Mouse (Mus musculus) fat pad, adult 2 months (tissue): ENCODE measurements around the gene Pi4ka.

Experiments
- DNase-seq: peaks from one replicate; pipeline ENCODE4 v3.0.0-alpha.2; 2011; ENCODE audit warnings: low read depth, low spot score; ENCODE audit errors: extremely low read depth

Pi4ka gene

GRCm38 (mm10) chr16:17276164-17277151 is 129.7 kb downstream of the Pi4ka start:
- no peak for DNase-seq

DNA sequence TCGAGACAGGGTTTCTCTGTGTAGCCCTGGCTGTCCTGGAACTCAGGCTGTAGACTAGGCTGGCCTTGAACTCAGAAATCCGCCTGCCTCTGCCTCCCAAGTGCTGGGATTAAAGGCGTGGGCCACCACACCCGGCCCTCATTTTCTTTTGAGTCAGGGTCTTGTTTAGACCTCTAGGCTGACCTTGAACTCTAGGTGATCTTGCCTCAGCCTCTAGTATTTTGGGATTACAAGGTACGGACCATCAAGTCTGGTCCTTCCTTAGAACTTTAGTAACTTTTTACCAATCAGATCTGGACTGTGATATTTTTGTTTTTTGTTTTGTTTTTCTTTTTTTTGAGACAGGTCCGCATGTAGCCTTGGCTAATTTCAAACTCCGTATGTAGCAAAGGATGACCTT is 130.4 kb downstream of the Pi4ka start, which contains the start of gene Tmem191c:
Gene Tmem191c (plus strand): TSS at position 357 of the 400 bp plus-strand sequence.
- DNase-seq = no peak

DNA sequence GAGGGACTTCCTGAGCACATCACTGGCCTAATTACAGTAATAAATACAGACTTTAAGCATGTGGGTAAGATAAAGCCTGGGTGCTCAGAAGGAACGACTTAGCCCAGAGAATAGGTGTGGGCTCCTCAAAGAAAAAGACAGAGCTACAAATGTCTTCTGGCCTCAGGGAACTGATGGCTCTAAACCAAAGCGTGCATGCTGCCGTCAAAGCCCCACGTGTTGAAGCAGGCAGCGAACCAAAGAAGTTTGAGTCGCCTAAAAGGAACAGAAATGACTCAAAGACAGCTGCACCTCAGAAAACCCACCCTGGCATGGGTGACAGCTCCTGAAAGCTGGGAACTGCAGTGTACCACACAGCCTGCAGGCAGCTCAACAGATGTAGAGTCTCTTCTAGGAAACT is 134.3 kb downstream of the Pi4ka start:
- DNase-seq = no peak

DNA sequence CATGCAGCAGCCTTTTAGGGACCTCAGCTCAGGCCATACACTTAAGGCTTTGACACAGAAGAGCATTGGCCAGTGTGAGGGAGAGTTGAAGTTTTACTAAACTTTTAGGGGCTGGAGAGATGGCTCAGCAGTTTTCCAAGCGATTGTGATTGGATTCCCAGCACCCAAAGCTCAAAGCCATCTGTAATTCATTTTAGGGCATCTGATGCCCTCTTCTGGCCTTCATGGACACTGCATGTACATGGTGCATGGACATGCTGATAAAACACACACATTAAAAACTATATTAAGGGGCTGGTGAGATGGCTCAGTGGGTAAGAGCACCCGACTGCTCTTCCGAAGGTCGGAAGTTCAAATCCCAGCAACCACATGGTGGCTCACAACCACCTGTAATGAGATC is 135.0 kb downstream of the Pi4ka start:
- DNase-seq = no peak

DNA sequence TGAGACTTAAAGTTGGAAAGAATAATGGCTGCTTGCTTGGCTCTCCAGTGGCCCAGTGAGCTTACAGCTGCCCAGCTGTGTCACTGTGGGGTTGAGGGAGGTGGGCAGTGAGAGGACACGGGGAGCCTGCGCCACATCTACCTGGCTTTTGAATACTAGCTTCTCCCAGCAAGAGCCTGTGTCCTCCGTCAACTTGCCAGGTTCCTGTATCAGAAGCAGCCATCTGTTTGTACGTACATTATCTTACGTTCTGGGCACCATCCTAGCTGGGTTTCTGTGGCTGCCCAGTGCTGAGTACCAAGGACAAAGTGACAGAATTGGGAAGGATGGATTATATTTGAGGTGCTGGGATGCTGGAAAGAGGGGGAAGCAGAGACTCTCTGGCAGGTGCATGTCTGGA is 136.2 kb downstream of the Pi4ka start:
- no peak for DNase-seq

DNA sequence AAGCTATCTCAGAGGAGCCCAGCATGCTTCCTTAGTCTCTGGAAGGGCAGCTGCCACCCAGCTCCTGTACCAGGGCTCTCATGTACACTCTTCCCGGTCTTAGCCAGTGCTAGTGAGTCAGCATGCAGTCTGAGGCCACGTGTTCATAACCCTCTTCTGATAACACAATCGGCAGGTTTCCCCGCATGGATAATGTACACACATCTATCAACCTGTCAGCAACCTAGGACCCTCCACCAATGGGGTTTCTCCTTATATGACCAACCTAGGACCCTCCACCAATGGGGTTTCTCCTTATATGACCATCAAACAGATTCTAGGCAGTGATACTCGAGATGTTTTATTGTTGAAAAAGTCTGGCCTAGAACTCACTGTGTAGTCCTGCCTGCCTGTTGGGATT is 138.2 kb downstream of the Pi4ka start:
- no peak for DNase-seq

DNA sequence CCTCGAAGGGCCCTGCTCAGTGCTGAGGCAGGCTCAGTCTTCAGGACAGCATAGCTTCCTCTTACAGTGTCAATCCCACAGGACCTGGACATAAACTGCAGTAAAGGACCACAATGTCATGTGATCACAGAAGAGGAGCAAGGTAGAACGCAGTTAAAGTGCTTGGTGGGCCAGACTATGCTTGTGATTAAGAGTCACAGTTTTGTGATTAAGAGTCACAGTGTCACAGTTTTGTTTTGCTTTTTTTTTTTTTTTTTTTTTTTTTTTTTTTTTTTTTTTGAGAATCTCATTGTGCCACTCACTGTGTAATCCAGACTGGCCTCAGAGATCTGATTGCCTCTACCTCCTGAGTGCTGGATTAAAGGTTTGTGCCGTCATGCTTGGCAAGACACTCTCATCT is 140.0 kb downstream of the Pi4ka start:
- no peak for DNase-seq

DNA sequence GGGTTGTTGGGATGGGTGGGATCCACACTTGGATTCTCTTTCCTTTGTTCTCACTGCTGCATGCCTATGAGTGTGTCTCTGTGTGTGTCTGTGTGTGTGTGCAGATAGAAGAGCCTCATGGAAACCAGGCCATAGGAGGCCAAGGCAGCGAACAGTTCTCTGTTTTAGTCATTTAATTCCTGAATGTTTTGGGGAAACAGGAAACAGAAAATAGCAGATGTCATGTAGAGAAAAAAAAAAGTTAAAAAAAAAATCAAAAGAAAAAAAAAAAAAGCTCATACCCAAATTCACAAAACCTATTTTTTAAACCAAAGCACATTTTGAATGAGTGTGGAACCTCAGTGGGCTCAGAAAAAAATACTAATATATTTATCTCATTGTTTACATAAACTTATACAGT is 144.8 kb downstream of the Pi4ka start:
- no peak for DNase-seq

DNA sequence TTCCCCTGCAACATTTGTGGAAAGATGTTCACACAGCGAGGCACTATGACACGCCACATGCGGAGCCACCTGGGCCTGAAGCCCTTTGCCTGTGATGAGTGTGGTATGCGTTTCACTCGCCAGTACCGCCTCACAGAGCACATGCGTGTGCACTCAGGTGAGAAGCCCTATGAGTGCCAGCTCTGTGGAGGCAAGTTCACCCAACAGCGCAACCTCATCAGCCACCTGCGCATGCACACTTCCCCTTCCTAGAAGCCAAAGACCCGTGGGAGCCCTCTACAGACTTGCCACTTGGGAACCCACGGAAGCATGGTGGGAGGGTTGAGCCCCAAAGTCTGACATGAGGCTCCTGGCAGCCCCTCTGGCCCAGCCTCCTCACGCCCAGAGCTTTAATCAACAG is 147.2 kb downstream of the Pi4ka start:
- no peak for DNase-seq

GRCm38 (mm10) chr16:17257359-17257821 is 148.7 kb downstream of the Pi4ka start:
- no peak for DNase-seq

DNA sequence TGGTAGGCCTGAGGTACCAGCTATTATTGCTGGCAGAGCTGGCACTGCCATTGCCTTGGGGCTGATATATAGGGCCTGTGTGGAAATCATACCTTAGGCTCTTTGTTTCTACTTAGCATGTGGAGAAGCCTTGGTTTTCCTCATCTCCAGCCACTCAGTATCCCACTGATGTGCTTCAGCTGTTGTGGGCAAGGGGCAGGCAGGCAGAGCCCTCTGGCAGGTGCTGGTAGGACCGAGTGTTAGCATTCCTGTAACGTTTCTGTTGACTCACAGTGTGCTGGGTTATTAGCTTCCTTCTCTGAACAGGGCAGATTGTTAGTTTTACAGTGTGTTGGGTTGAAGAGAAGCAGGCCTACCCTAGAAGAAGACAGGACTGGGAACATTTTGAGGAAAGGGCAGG is 150.8 kb downstream of the Pi4ka start:
- no peak for DNase-seq

DNA sequence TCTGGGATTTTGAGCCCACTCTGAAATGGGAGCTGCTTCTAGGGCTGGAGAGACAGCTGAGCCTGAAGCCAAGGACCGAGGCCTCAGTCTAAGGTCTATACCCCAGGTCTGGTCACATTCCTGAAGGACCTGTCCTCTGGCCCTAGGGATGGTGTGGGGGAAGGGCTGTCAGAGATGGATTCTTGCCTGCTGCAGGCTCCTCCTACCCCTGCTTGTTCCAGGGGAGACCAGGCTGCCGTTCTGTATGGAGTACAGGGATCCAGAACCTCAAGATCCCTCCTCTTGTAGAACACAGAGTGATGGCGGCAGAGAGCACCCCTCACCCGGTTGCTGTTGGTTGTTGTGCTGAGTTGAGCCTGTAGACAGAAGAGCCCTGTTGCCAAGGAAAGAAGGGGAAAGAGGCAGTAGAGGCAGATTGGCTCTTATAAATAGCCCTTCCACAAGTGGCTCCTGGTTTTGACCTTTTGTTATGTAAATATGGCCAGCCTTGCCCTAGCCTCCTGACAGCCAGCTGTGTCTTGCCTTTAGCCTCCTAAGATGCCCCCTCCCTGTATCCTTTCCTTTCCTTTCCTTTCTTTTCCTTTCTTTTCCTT is 152.0 kb downstream of the Pi4ka start:
- no peak for DNase-seq

GRCm38 (mm10) chr16:17252841-17253240 is 153.3 kb downstream of the Pi4ka start:
- no peak for DNase-seq

GRCm38 (mm10) chr16:17252086-17252726 is 153.9 kb downstream of the Pi4ka start:
- DNase-seq = no peak

DNA sequence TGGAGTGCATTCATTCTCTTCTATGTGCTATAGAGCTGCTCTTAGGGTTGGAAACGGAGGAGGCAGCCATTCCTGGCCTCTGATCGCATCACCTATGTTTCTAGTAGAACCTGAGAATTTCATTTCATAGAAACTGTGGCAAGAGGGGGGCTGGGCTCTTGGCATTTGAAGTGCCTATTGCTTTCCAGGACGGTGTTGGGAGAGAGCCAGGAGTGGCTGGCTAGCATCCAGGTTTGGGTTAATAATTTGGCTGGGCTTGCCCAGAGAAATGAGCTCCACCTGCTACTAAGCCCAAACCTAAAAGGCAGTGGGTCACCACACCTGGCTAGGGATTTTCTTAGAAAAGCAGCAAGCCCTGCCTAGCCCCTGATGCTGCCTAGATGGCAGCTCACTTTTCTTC is 154.6 kb downstream of the Pi4ka start:
- no peak for DNase-seq

DNA sequence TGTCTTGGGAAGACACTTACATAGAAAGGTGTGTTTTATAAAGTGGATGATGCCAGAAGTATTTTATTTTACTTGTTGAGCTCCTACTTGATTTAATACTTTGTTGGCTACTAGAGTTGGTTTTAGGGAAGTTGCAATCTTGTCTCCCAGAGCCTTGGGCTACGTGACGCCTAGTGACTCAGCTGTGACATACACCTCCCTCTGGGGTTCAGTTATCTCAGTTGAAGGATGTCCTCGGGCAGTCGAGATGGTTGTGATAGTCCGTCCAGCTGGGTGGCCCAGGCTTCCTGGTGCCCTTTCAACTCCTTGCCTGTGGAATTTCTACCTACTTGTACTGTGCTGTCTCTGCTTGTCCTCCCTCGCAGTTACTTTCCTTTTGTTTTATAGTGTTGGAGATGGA is 157.0 kb downstream of the Pi4ka start:
- DNase-seq = no peak

DNA sequence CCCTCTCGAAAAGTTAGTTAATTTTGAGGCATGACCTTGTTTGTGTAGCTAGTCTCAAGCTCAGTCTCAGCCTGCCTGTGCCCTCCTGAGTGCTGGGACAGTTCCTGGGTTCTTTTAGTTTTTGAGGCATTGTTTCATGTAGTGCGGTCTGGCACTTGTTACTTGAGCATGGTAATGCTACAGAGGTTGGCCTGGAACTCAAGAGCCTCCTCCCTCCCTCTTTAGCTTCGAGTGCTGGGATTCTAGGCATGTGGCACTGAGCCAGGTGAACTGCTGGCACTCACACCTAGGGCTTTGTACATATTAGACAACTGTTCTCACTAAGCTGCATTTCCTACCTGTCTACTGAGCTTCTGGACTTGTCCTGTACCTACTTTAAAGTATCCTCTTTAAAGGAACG is 158.4 kb downstream of the Pi4ka start:
- DNase-seq = no peak

GRCm38 (mm10) chr16:17244996-17245395 is 161.1 kb downstream of the Pi4ka start:
- DNase-seq = no peak

DNA sequence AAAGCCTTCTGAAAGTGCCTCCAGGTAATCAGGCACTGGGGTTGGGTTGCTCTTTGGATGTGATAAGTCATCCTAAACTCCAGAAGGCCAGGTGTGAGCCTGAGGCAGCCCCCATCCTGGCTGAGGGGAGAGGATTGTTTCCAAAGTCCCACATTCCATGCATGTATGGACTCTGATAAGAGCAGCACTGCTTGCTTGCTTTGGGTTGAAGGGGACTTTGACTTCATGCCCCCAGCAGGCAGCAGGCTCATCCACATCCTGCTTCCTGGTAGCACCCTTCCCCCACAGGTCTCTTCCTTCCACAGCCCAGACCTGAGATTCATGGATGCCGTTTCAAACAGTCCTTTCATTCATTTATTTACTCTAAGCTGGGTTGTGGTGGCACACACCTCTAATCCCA is 162.4 kb downstream of the Pi4ka start:
- no peak for DNase-seq

DNA sequence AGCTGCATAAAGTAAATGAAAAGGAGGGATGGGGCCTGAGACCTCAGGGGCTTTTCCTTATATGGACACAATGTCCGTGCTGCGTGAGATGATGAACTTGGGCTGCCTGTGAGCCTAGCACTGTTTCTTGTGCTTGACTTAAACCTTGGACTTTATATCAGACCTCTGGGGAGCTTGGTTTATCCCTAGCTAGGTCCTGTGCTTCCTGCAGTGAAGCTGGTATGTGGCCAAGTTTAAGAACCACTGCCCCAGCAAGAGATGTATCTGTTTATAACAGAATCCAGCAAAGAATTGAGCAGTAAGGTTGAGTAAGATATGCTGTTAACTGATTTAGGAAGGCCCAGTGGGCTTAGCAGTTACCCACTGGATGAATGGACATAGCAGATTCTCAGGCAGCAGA is 166.7 kb downstream of the Pi4ka start:
- DNase-seq = no peak

DNA sequence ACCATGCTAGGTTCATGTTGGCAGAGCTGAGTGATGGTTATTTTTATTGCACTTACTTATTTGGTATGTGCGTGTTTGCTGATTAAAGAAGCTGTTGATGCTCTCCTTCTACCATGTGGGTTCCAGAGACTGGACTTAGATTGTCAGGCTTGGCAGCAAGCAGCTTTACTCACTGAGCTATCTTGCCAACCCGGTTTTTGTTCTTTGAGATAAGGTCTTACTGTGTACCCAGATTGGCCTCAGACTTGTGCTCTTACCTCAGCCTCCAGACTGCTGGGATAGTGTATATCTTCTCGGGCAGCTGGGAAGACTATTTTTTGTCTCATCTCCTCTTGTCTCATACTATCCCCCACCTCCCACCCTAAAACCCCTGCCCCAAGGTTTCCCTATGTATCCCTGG is 168.5 kb downstream of the Pi4ka start:
- no peak for DNase-seq
